Mouse (Mus musculus) small intestine, adult 2 months (tissue): ENCODE results near the gene Eif4g3.

Experiments
- CTCF ChIP-seq: fragments of 200-500 bp; IDR thresholded peaks from 2 replicates; pipeline ENCODE4 v1.5.1; 2012; ENCODE audit warnings: low read depth, mild to moderate bottlenecking, control low read depth, inconsistent platforms, low read length, moderate library complexity, mixed read lengths; ENCODE audit not compliant: insufficient replicate concordance, insufficient read length; ENCODE audit errors: extremely low read depth
- POLR2A ChIP-seq: fragments of 200-500 bp; IDR thresholded peaks from 2 replicates; pipeline ENCODE4 v1.6.1; 2012; ENCODE audit warnings: low read depth, mild to moderate bottlenecking, control low read depth, inconsistent platforms, low read length, moderate library complexity

DNA sequence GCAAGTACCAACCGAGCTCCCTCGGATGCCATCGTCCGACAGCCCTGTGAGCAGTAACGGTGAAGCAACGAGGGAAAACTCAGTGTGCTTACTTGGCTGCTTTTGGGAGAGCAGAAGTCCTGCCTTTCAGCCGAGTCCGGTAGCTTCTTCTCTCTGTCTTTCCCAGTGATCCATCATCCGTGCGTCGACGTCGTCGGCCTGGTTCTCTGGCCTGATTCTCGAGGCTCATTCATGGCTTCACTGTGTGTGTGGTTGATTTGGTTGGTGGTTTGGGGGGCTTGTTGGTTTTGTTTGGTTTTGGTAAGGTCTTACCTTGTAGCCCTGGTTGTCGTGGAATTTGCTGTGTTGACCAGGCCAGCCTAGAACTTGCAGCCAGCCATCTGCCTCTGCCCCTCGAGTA is 145.0 kb downstream of the Eif4g3 start:
- TF ChIP-seq CTCF = no peak
- no peak for TF ChIP-seq POLR2A
